Mouse (Mus musculus) liver, adult 2 months (tissue): ENCODE data around the gene Zfp273. TPM values are rescaled to one million over a fixed set of nuclear protein-coding genes. Genes with fewer than 3 reads are reported as not detected.
"Not testable (repeated sequence)": the region's sequence is repeated elsewhere in the genome, so short reads cannot be mapped to it uniquely, and the experiment has no call there.

Experiments used
- DNase-seq: peaks from one replicate; pipeline ENCODE4 v3.0.0-alpha.2; 2011; ENCODE audit warnings: low read depth, low spot score; ENCODE audit errors: extremely low read depth
- H3K27ac ChIP-seq: fragments of 200-500 bp; replicated peaks from 2 replicates; pipeline ENCODE4 v1.5.1; 2012; ENCODE audit warnings: low read depth, mild to moderate bottlenecking, control low read depth, inconsistent platforms, low read length; ENCODE audit not compliant: insufficient read depth
- H3K27me3 ChIP-seq: fragments of 200-500 bp; 2 replicates; pipeline ENCODE4 v1.6.1; 2012; ENCODE audit warnings: mild to moderate bottlenecking, moderate library complexity, low read length, inconsistent platforms; ENCODE audit not compliant: control insufficient read depth, insufficient read depth
- H3K36me3 ChIP-seq: fragments of 200-500 bp; 2 replicates; pipeline ENCODE4 v1.6.1; 2012; ENCODE audit warnings: low read length, inconsistent platforms; ENCODE audit not compliant: control insufficient read depth, insufficient read depth
- H3K4me1 ChIP-seq: fragments of 200-500 bp; 2 replicates; pipeline ENCODE4 v1.6.1; 2011; ENCODE audit warnings: low read length; ENCODE audit not compliant: control insufficient read depth, insufficient read depth
- H3K4me3 ChIP-seq: fragments of 200-500 bp; 2 replicates; pipeline ENCODE4 v1.5.1; 2011; ENCODE audit warnings: low read depth, mild to moderate bottlenecking, control low read depth, low read length, moderate library complexity; ENCODE audit not compliant: insufficient read depth
- H3K79me2 ChIP-seq: fragments of 200-500 bp; 2 replicates; pipeline ENCODE4 v1.6.1; 2012; ENCODE audit warnings: inconsistent platforms, mild to moderate bottlenecking, low read length, moderate library complexity; ENCODE audit not compliant: control insufficient read depth, insufficient read depth
- H3K9ac ChIP-seq: fragments of 200-500 bp; 2 replicates; pipeline ENCODE4 v1.6.1; 2012; ENCODE audit warnings: low read depth, mild to moderate bottlenecking, control low read depth, inconsistent platforms, low read length
- CTCF ChIP-seq: fragments of 200-500 bp; IDR thresholded peaks from 2 replicates; pipeline ENCODE4 v1.5.1; 2011; ENCODE audit warnings: low read depth, low read length, control low read depth
- POLR2A ChIP-seq: fragments of 200-500 bp; IDR thresholded peaks from 2 replicates; pipeline ENCODE4 v1.6.1; 2011; ENCODE audit warnings: low read length, control low read depth; ENCODE audit not compliant: insufficient read depth; ENCODE audit errors: extremely low read depth
- WGBS: fragments of 180-500 bp; shearing (Covaris S2); methylation state at CpG from one replicate; pipeline ENCODE4 v1.1.7; 2018; 5-methylcytosine and 5-hydroxymethylcytosine counted together
- polyA plus RNA-seq: library from polyadenylated mRNA; depleted of rRNA; stranded (reverse); fragments of >200 nt; gene quantifications from 2 replicates; pipeline ENCODE4 v1.2.3, GENCODE M21; 2012; rRNA removed
- total RNA-seq: library from RNA; depleted of rRNA; stranded (reverse); fragments of >200 nt; gene quantifications from 2 replicates; pipeline ENCODE4 v1.2.3, GENCODE M21; 2014; rRNA removed

Gene Zfp273
- total and polyA plus RNA-seq, 2 experiments = 0.26 to 3.4 TPM

GRCm38 (mm10) chr13:67862508-67862907, 49.0 kb downstream of the Zfp273 start:
- no peaks in the 10 kb centered on the region for H3K36me3 ChIP-seq
- 0 out of 2 replicates have a peak, but pooled peaks cover 4% of the 10 kb centered on the region for H3K27me3 ChIP-seq
- H3K79me2 ChIP-seq = no peaks in the 10 kb centered on the region
- no peak for DNase-seq
- no peak overlapping the region for H3K9ac ChIP-seq
- no peak overlapping the region for H3K4me3 ChIP-seq
- no peaks in the 10 kb centered on the region for H3K4me1 ChIP-seq
- TF ChIP-seq POLR2A (no peak), CTCF (no peak)
- no peak overlapping the region for H3K27ac ChIP-seq
- WGBS = 76% methylated on average over 9 of the region's 9 CpGs

GRCm38 (mm10) chr13:67863026-67863425, 49.5 kb downstream of the Zfp273 start, which contains the start of gene BC048507:
BC048507 (plus strand) TSS chr13:67863326.
- Histone ChIP-seq H3K36me3 (no peaks in the 10 kb centered on the region), H3K9ac (no peak within 1 kb of the TSS), H3K27ac (no peak within 1 kb of the TSS), H3K79me2 (no peaks in the 10 kb centered on the region), H3K4me3 (no peak within 1 kb of the TSS), H3K27me3 (0 out of 2 replicates have a peak, but pooled peaks cover 4% of the 10 kb centered on the region), H3K4me1 (no peaks in the 10 kb centered on the region)
- WGBS = 75% methylated on average over 11 of the region's 11 CpGs
- no peak for DNase-seq
- TF ChIP-seq CTCF (no peak), POLR2A (no peak)

GRCm38 (mm10) chr13:67864764-67865350, 51.3 kb downstream of the Zfp273 start:
- 0 out of 2 replicates have a peak, but pooled peaks cover 4% of the 10 kb centered on the region for H3K27me3 ChIP-seq
- H3K4me1 ChIP-seq = no peaks in the 10 kb centered on the region
- H3K27ac ChIP-seq = no peak overlapping the region
- WGBS = 54% methylated on average over 5 of the region's 5 CpGs
- no peaks in the 10 kb centered on the region for H3K36me3 ChIP-seq
- DNase-seq = no peak
- H3K9ac ChIP-seq = no peak overlapping the region
- TF ChIP-seq CTCF (no peak), POLR2A (no peak)
- H3K4me3 ChIP-seq = no peak overlapping the region
- no peaks in the 10 kb centered on the region for H3K79me2 ChIP-seq

DNA sequence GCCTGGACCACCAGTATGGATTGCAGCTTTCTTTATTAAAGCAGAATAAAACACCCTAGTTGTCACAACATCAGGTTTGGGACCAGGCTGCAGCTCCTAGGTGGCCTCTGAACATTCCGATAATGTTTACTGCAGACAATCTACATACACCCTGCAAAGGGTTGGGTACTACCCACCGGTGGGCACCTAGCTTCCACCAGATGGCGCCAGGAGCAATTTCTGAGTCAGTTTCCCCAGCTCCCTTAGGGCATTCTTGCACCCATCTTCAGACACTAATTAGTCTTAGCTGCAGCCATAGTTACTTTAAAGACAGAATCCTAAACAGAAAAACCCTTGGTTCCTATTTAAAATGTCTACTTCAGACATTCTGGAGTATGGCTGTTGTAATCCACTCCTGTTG, 54.4 kb downstream of the Zfp273 start:
- no peaks in the 10 kb centered on the region for H3K4me1 ChIP-seq
- TF ChIP-seq POLR2A = no peak
- peak; percentile 54; the same call in 1 of the 2 replicates for TF ChIP-seq CTCF
- no peak overlapping the region for H3K4me3 ChIP-seq
- 0 out of 2 replicates have a peak, but pooled peaks cover 4% of the 10 kb centered on the region for H3K27me3 ChIP-seq
- no peak for DNase-seq
- H3K79me2 ChIP-seq = no peaks in the 10 kb centered on the region
- H3K36me3 ChIP-seq = no peaks in the 10 kb centered on the region
- no peak overlapping the region for H3K9ac ChIP-seq
- 30% methylated on average over 3 of the region's 3 CpGs for WGBS
- H3K27ac ChIP-seq = no peak overlapping the region

- 37% methylated on average over 8 of the region's 12 CpGs for WGBS
- H3K4me1 ChIP-seq, H3K9ac ChIP-seq, DNase-seq, H3K4me3 ChIP-seq, H3K36me3 ChIP-seq, H3K27me3 ChIP-seq, H3K79me2 ChIP-seq, H3K27ac ChIP-seq: not testable (repeated sequence)
Observed at GRCm38 (mm10) chr13:67876049-67876698, 62.6 kb downstream of the Zfp273 start.

Other genes starting within 250 kb of the Zfp273 start
- gene Zfp729b, start 204.0 kb upstream of the Zfp273 start, total RNA-seq = 7.1 and 9.5 TPM in 2 replicates
- 0.27 and 0.32 TPM in 2 replicates for gene Zfp729b, start 204.0 kb upstream of the Zfp273 start, polyA plus RNA-seq
- not detected in 2 replicates for gene Gm49345, start 176.0 kb upstream of the Zfp273 start, total RNA-seq
- gene Gm49345, start 176.0 kb upstream of the Zfp273 start, polyA plus RNA-seq = not detected in 2 replicates
- gene Zfp729a, start 175.9 kb upstream of the Zfp273 start, total RNA-seq = 3.9 and 4.9 TPM in 2 replicates
- 0.30 and 0.70 TPM in 2 replicates for gene Zfp729a, start 175.9 kb upstream of the Zfp273 start, polyA plus RNA-seq
- gene Zfp738, start 126.7 kb upstream of the Zfp273 start, total RNA-seq = 5.5 and 6.4 TPM in 2 replicates
- gene Zfp738, start 126.7 kb upstream of the Zfp273 start, polyA plus RNA-seq = 1.5 and 2.3 TPM in 2 replicates
- 7.2 and 8.5 TPM in 2 replicates for gene Zfp65, start 84.6 kb upstream of the Zfp273 start, total RNA-seq
- 0.46 and 0.65 TPM in 2 replicates for gene Zfp65, start 84.6 kb upstream of the Zfp273 start, polyA plus RNA-seq
- gene Zfp85, start 58.5 kb upstream of the Zfp273 start, total RNA-seq = 4.9 and 5.4 TPM in 2 replicates
- 0.21 and 0.64 TPM in 2 replicates for gene Zfp85, start 58.5 kb upstream of the Zfp273 start, polyA plus RNA-seq
- 1.2 and 2.0 TPM in 2 replicates for gene Zfp493, start 34.0 kb upstream of the Zfp273 start, total RNA-seq
- 0.58 and 0.81 TPM in 2 replicates for gene Zfp493, start 34.0 kb upstream of the Zfp273 start, polyA plus RNA-seq
- 0.37 and 1.9 TPM in 2 replicates for gene Gm10037, start 17.4 kb downstream of the Zfp273 start, total RNA-seq
- 0.21 and 0.92 TPM in 2 replicates for gene Gm10037, start 17.4 kb downstream of the Zfp273 start, polyA plus RNA-seq
- not detected in 2 replicates for gene BC048507, start 49.6 kb downstream of the Zfp273 start, total RNA-seq
- not detected in 2 replicates for gene BC048507, start 49.6 kb downstream of the Zfp273 start, polyA plus RNA-seq